Mouse (Mus musculus): ENCODE measurements around the gene Pwwp2b. TPM values are rescaled to one million over a fixed set of nuclear protein-coding genes. Genes with fewer than 3 reads are reported as not detected.

Gene Pwwp2b
- polyA plus RNA-seq, 1 experiment from 2014 or later = 10.6 TPM

DNA sequence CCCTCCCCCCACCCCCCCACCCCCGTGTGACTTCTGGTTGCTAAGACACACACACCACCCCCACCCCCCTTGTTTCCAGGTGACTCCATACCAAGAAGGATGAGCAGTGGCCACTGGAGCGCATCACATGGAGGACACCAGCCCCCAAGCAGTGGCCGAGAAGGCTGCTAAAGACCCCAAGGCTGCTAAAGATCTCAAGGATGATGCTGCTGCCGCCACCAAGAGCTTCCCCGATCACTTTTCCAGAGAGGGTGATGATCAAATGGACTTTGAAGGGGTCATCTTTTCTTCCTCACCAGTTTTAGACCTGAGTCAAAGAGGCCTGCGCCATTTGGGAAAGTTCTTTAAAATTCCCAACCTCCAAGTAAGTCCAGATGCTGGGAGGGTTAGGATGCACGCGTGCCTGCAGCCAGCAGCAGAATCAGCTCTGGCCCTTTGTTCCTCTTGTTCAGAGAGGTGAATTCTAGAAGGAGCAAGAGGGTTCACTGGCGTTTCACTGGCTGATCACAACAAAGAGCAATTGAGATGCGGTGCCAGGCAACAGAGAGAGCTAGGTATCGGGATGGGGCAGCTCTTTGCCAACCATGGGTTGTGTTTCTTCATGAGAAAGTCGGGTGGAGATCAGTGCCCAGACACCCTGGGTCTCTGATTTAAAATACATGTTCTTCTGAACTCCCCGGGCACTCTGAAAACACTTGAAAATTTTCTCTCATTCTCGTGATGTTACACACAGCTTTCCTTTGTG is 33.5 kb upstream of the Pwwp2b start:
- WGBS = 81% methylated on average over 14 of the region's 14 CpGs
- no peaks in the 10 kb centered on the region for H3K9me3 ChIP-seq (ENCODE audit: low read length)
- H3K9ac ChIP-seq (replicated peaks; ENCODE audit: low read length) = no peak overlapping the region
- H3K4me2 ChIP-seq (replicated peaks; ENCODE audit: low read depth, low read length) = no peak overlapping the region
- H3K4me1 ChIP-seq (ENCODE audit: insufficient read depth, low read length) = peaks cover 22% of the 10 kb centered on the region
- ATAC-seq (ENCODE audit: low FRiP score, low TSS enrichment) = no peak
- H3K36me3 ChIP-seq (ENCODE audit: insufficient read depth, low read length) = no peaks in the 10 kb centered on the region
- no peaks in the 10 kb centered on the region for H3K27me3 ChIP-seq (ENCODE audit: insufficient read depth, low read length)
- H3K4me3 ChIP-seq (ENCODE audit: low read length) = no peak overlapping the region
- no peak overlapping the region for H3K27ac ChIP-seq (ENCODE audit: low read length)

GRCm38 (mm10) chr7:139215516-139215915 is 32.8 kb upstream of the Pwwp2b start:
- peaks cover 22% of the 10 kb centered on the region for H3K4me1 ChIP-seq (ENCODE audit: insufficient read depth, low read length)
- H3K9me3 ChIP-seq (ENCODE audit: low read length) = no peaks in the 10 kb centered on the region
- WGBS = 62% methylated on average over 1 of the region's 1 CpGs
- H3K27me3 ChIP-seq (ENCODE audit: insufficient read depth, low read length) = no peaks in the 10 kb centered on the region
- H3K4me3 ChIP-seq (ENCODE audit: low read length) = no peak overlapping the region
- no peak overlapping the region for H3K9ac ChIP-seq (replicated peaks; ENCODE audit: low read length)
- H3K36me3 ChIP-seq (ENCODE audit: insufficient read depth, low read length) = no peaks in the 10 kb centered on the region
- no peak for ATAC-seq (ENCODE audit: low FRiP score, low TSS enrichment)
- H3K27ac ChIP-seq (ENCODE audit: low read length) = no peak overlapping the region
- no peak overlapping the region for H3K4me2 ChIP-seq (replicated peaks; ENCODE audit: low read depth, low read length)

DNA sequence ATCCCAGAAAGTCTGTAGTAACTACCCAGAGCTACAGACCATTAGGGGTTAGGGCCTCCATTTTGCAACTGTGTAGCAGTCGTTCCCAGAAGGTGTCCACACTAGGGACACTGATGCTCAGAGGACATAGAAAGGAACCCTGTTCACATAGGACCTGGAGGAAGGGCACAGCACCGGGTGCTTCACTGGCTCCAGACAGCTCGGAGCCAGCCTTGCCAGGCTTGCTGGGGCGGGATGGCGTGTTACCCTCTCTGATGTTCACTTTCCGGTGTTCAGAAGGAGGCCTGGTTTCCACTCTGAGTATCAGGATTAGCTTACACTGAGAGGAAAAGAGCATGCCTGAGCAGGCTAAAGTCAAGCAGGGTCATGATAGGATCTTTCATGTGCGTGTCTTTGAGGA is 32.3 kb upstream of the Pwwp2b start:
- ATAC-seq (ENCODE audit: low FRiP score, low TSS enrichment) = no peak
- Histone ChIP-seq H3K4me2 (replicated peaks; ENCODE audit: low read depth, low read length) (no peak overlapping the region), H3K27ac (ENCODE audit: low read length) (no peak overlapping the region), H3K4me3 (ENCODE audit: low read length) (no peak overlapping the region), H3K4me1 (ENCODE audit: insufficient read depth, low read length) (peaks cover 22% of the 10 kb centered on the region), H3K9me3 (ENCODE audit: low read length) (no peaks in the 10 kb centered on the region), H3K36me3 (ENCODE audit: insufficient read depth, low read length) (no peaks in the 10 kb centered on the region), H3K27me3 (ENCODE audit: insufficient read depth, low read length) (no peaks in the 10 kb centered on the region), H3K9ac (replicated peaks; ENCODE audit: low read length) (no peak overlapping the region)
- WGBS = 83% methylated on average over 7 of the region's 7 CpGs

- H3K27me3 ChIP-seq (ENCODE audit: insufficient read depth, low read length) = no peaks in the 10 kb centered on the region
- no peak overlapping the region for H3K9ac ChIP-seq (replicated peaks; ENCODE audit: low read length)
- H3K27ac ChIP-seq (ENCODE audit: low read length) = no peak overlapping the region
- no peak for ATAC-seq (ENCODE audit: low FRiP score, low TSS enrichment)
- H3K9me3 ChIP-seq (ENCODE audit: low read length) = no peaks in the 10 kb centered on the region
- 93% methylated on average over 9 of the region's 9 CpGs for WGBS
- no peaks in the 10 kb centered on the region for H3K36me3 ChIP-seq (ENCODE audit: insufficient read depth, low read length)
- H3K4me2 ChIP-seq (replicated peaks; ENCODE audit: low read depth, low read length) = no peak overlapping the region
- no peak overlapping the region for H3K4me3 ChIP-seq (ENCODE audit: low read length)
- peaks cover 22% of the 10 kb centered on the region for H3K4me1 ChIP-seq (ENCODE audit: insufficient read depth, low read length)
Observed at GRCm38 (mm10) chr7:139216464-139216863, 31.8 kb upstream of the Pwwp2b start.

GRCm38 (mm10) chr7:139217046-139217445 is 31.2 kb upstream of the Pwwp2b start:
- no peak overlapping the region for H3K27ac ChIP-seq (ENCODE audit: low read length)
- no peak overlapping the region for H3K4me3 ChIP-seq (ENCODE audit: low read length)
- H3K27me3 ChIP-seq (ENCODE audit: insufficient read depth, low read length) = no peaks in the 10 kb centered on the region
- no peaks in the 10 kb centered on the region for H3K36me3 ChIP-seq (ENCODE audit: insufficient read depth, low read length)
- H3K4me1 ChIP-seq (ENCODE audit: insufficient read depth, low read length) = peaks cover 22% of the 10 kb centered on the region
- no peak overlapping the region for H3K9ac ChIP-seq (replicated peaks; ENCODE audit: low read length)
- H3K4me2 ChIP-seq (replicated peaks; ENCODE audit: low read depth, low read length) = no peak overlapping the region
- no peak for ATAC-seq (ENCODE audit: low FRiP score, low TSS enrichment)
- H3K9me3 ChIP-seq (ENCODE audit: low read length) = no peaks in the 10 kb centered on the region
- WGBS = 82% methylated on average over 7 of the region's 7 CpGs

GRCm38 (mm10) chr7:139218641-139219415 is 29.5 kb upstream of the Pwwp2b start:
- Histone ChIP-seq H3K27me3 (ENCODE audit: insufficient read depth, low read length) (no peaks in the 10 kb centered on the region), H3K9me3 (ENCODE audit: low read length) (no peaks in the 10 kb centered on the region), H3K4me2 (replicated peaks; ENCODE audit: low read depth, low read length) (no peak overlapping the region), H3K4me3 (ENCODE audit: low read length) (no peak overlapping the region), H3K36me3 (ENCODE audit: insufficient read depth, low read length) (no peaks in the 10 kb centered on the region), H3K4me1 (ENCODE audit: insufficient read depth, low read length) (peaks cover 13% of the 10 kb centered on the region), H3K27ac (ENCODE audit: low read length) (peak overlapping the region; percentile 50; the same call in 1 of the 2 replicates), H3K9ac (replicated peaks; ENCODE audit: low read length) (no peak overlapping the region)
- no peak for ATAC-seq (ENCODE audit: low FRiP score, low TSS enrichment)
- WGBS = 46% methylated on average over 6 of the region's 6 CpGs

DNA sequence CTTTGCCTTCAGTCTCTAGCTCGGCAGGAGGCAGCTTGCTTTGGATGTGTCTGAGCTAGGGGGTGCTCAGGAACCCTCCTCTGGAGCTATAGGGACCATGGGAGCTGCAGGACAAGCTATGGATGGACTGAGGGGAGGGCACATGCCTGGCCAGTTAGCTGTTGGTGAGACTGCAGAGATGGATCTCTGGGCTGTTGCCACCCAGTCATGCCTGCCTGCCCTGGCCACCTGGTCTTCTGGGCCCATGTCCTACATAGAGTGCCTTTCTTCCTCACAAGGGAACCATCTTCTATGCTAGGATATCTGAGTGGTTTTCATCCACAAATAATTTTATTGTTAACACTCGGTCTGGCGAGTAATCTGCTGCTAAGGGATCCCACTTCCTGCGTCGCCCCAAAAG is 28.8 kb upstream of the Pwwp2b start:
- H3K9me3 ChIP-seq (ENCODE audit: low read length) = no peaks in the 10 kb centered on the region
- no peak overlapping the region for H3K27ac ChIP-seq (ENCODE audit: low read length)
- WGBS = 81% methylated on average over 5 of the region's 5 CpGs
- no peak overlapping the region for H3K4me2 ChIP-seq (replicated peaks; ENCODE audit: low read depth, low read length)
- no peak for ATAC-seq (ENCODE audit: low FRiP score, low TSS enrichment)
- peaks cover 12% of the 10 kb centered on the region for H3K4me1 ChIP-seq (ENCODE audit: insufficient read depth, low read length)
- H3K27me3 ChIP-seq (ENCODE audit: insufficient read depth, low read length) = no peaks in the 10 kb centered on the region
- H3K36me3 ChIP-seq (ENCODE audit: insufficient read depth, low read length) = no peaks in the 10 kb centered on the region
- H3K9ac ChIP-seq (replicated peaks; ENCODE audit: low read length) = no peak overlapping the region
- no peak overlapping the region for H3K4me3 ChIP-seq (ENCODE audit: low read length)

GRCm38 (mm10) chr7:139220303-139220702 is 28.0 kb upstream of the Pwwp2b start:
- H3K9me3 ChIP-seq (ENCODE audit: low read length) = no peaks in the 10 kb centered on the region
- H3K4me2 ChIP-seq (replicated peaks; ENCODE audit: low read depth, low read length) = no peak overlapping the region
- H3K9ac ChIP-seq (replicated peaks; ENCODE audit: low read length) = no peak overlapping the region
- H3K36me3 ChIP-seq (ENCODE audit: insufficient read depth, low read length) = no peaks in the 10 kb centered on the region
- no peaks in the 10 kb centered on the region for H3K27me3 ChIP-seq (ENCODE audit: insufficient read depth, low read length)
- no peak overlapping the region for H3K27ac ChIP-seq (ENCODE audit: low read length)
- WGBS = 24% methylated on average over 2 of the region's 2 CpGs
- ATAC-seq (ENCODE audit: low FRiP score, low TSS enrichment) = no peak
- H3K4me1 ChIP-seq (ENCODE audit: insufficient read depth, low read length) = peaks cover 17% of the 10 kb centered on the region
- H3K4me3 ChIP-seq (ENCODE audit: low read length) = no peak overlapping the region

DNA sequence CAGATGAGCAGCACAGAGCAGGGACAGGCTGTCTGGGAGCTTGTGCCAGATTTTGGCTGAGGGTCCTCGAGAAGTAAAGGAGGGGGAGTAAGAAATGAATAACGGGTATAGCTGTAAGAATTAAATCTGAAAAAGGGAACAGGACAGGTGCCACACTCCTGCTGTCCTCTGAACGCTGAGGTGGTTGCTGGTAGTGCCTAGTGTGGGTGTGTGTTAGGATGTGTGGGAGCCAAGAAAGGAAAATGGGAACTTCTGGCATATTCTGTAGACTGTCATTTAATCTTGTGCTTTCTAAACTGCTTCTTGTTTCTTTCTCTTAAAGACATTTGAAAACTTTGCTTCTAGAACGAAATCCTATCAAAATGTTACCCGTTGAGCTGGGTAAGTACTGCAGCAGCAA is 27.2 kb upstream of the Pwwp2b start:
- H3K4me3 ChIP-seq (ENCODE audit: low read length) = no peak overlapping the region
- no peak overlapping the region for H3K9ac ChIP-seq (replicated peaks; ENCODE audit: low read length)
- WGBS = 74% methylated on average over 5 of the region's 5 CpGs
- no peak for ATAC-seq (ENCODE audit: low FRiP score, low TSS enrichment)
- H3K4me1 ChIP-seq (ENCODE audit: insufficient read depth, low read length) = peaks cover 18% of the 10 kb centered on the region
- H3K36me3 ChIP-seq (ENCODE audit: insufficient read depth, low read length) = no peaks in the 10 kb centered on the region
- H3K4me2 ChIP-seq (replicated peaks; ENCODE audit: low read depth, low read length) = no peak overlapping the region
- H3K27ac ChIP-seq (ENCODE audit: low read length) = no peak overlapping the region
- no peaks in the 10 kb centered on the region for H3K9me3 ChIP-seq (ENCODE audit: low read length)
- no peaks in the 10 kb centered on the region for H3K27me3 ChIP-seq (ENCODE audit: insufficient read depth, low read length)

DNA sequence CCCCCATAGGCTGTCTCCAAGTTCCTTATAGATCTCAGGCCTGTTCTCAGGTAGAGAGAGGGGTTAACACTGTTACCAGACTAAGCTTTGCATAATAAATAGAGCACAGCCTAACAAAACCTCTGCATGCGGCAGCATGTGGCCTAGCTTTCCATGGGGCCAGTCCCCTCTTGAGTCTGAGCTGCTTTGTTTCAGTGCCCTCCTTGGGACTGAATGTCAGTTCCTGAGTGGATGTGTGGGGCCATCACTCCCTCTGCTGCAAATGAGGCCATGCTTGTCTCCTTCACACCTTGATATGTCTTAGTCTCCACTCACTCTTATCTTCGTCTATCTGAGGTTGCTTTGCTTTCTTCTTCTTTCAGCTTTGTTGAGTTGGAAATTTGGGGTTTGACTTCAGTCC is 26.4 kb upstream of the Pwwp2b start:
- 90% methylated on average over 2 of the region's 2 CpGs for WGBS
- Histone ChIP-seq H3K27ac (ENCODE audit: low read length) (no peak overlapping the region), H3K9ac (replicated peaks; ENCODE audit: low read length) (no peak overlapping the region), H3K4me3 (ENCODE audit: low read length) (no peak overlapping the region), H3K36me3 (ENCODE audit: insufficient read depth, low read length) (no peaks in the 10 kb centered on the region), H3K27me3 (ENCODE audit: insufficient read depth, low read length) (no peaks in the 10 kb centered on the region), H3K9me3 (ENCODE audit: low read length) (no peaks in the 10 kb centered on the region), H3K4me1 (ENCODE audit: insufficient read depth, low read length) (peaks cover 18% of the 10 kb centered on the region), H3K4me2 (replicated peaks; ENCODE audit: low read depth, low read length) (no peak overlapping the region)
- ATAC-seq (ENCODE audit: low FRiP score, low TSS enrichment) = no peak

All from kidney, embryonic 16.5 days (tissue).